Mouse (Mus musculus) lung, postnatal 0 days (tissue): ENCODE measurements around the gene Rab35. TPM values are rescaled to one million over a fixed set of nuclear protein-coding genes. Genes with fewer than 3 reads are reported as not detected.

Source experiments
- ATAC-seq: fragments of 200-750 bp; cut with Nextera tagmentation; 2 replicates; pipeline ENCODE4 v1.8.0; 2017; ENCODE audit warnings: moderate library complexity
- DNase-seq: peaks from one replicate; pipeline ENCODE4 v3.0.0-alpha.2; 2016; ENCODE audit warnings: low spot score
- H3K27ac ChIP-seq: fragments of 300-500 bp; sonication (generic); 2 replicates; pipeline ENCODE4 v1.5.1; 2014; ENCODE audit warnings: antibody characterized with exemption, mild to moderate bottlenecking, low read length, mixed read lengths
- H3K27me3 ChIP-seq: fragments of 300-500 bp; sonication (generic); replicated peaks from 2 replicates; pipeline ENCODE4 v1.6.1; 2014; ENCODE audit warnings: low read length, mixed read lengths; ENCODE audit not compliant: insufficient read depth
- H3K36me3 ChIP-seq: fragments of 300-500 bp; sonication (generic); 2 replicates; pipeline ENCODE4 v1.6.1; 2014; ENCODE audit warnings: low read length, mixed read lengths; ENCODE audit not compliant: insufficient read depth
- H3K4me1 ChIP-seq: fragments of 300-500 bp; sonication (generic); 2 replicates; pipeline ENCODE4 v1.6.1; 2014; ENCODE audit warnings: antibody characterized with exemption, low read depth, low read length, mixed read lengths; ENCODE audit not compliant: insufficient read depth
- H3K4me2 ChIP-seq: fragments of 300-500 bp; sonication (generic); replicated peaks from 2 replicates; pipeline ENCODE4 v1.6.1; 2014; ENCODE audit warnings: low read depth, mild to moderate bottlenecking, low read length, moderate library complexity, mixed read lengths
- H3K4me3 ChIP-seq: fragments of 300-500 bp; sonication (generic); 2 replicates; pipeline ENCODE4 v1.5.1; 2014; ENCODE audit warnings: low read depth, low read length
- H3K9ac ChIP-seq: fragments of 300-500 bp; sonication (generic); replicated peaks from 2 replicates; pipeline ENCODE4 v1.6.1; 2014; ENCODE audit warnings: low read depth, mild to moderate bottlenecking
- H3K9me3 ChIP-seq: fragments of 300-500 bp; sonication (generic); 2 replicates; pipeline ENCODE4 v1.6.1; 2016; ENCODE audit warnings: low read length, mixed read lengths
- CTCF ChIP-seq: IDR thresholded peaks from 2 replicates; pipeline ENCODE4 v1.5.1; 2016; ENCODE audit warnings: antibody characterized with exemption, mild to moderate bottlenecking
- EP300 ChIP-seq: IDR thresholded peaks from 2 replicates; pipeline ENCODE4 v1.6.1; 2016; ENCODE audit warnings: antibody characterized with exemption, mild to moderate bottlenecking, control low read depth
- WGBS: fragments of 180-500 bp; shearing (Covaris S2); extraction: QIAGEN DNeasy Blood & Tissue Kit; methylation state at CpG from one replicate; pipeline ENCODE4 v1.1.7; 2014; 5-methylcytosine and 5-hydroxymethylcytosine counted together
- polyA plus RNA-seq: library from polyadenylated mRNA; unstranded; fragments of >200 nt; fragmentation: Nextera tagmentation; extraction: Ambion mirVana; gene quantifications from 2 replicates; pipeline ENCODE4 v1.2.1, GENCODE M21; 2015

The Rab35 gene
- polyA plus RNA-seq, 1 experiment from 2014 or later, result 19.5 TPM

- Histone ChIP-seq H3K9ac (no peak overlapping the region), H3K36me3 (no peaks in the 10 kb centered on the region), H3K27me3 (no peaks in the 10 kb centered on the region), H3K4me1 (peaks cover 13% of the 10 kb centered on the region; the same call in 1 of the 2 replicates), H3K27ac (no peak overlapping the region), H3K9me3 (no peaks in the 10 kb centered on the region), H3K4me2 (peak overlapping the region; percentile 88), H3K4me3 (peak overlapping the region; percentile 86)
- DNase-seq (no peak), ATAC-seq (no peak)
- TF ChIP-seq CTCF, result no peak
- no peak for TF ChIP-seq EP300
- WGBS, result 19% methylated on average over 4 of the region's 4 CpGs
Observed at GRCm38 (mm10) chr5:115633060-115633459, 1.4 kb downstream of the Rab35 start.

GRCm38 (mm10) chr5:115634046-115634445 is 2.3 kb downstream of the Rab35 start:
- no peak for TF ChIP-seq CTCF
- TF ChIP-seq EP300, result no peak
- no peak for ATAC-seq
- H3K36me3 ChIP-seq, result peaks cover 7% of the 10 kb centered on the region; the same call in 1 of the 2 replicates
- peaks cover 13% of the 10 kb centered on the region; the same call in 1 of the 2 replicates for H3K4me1 ChIP-seq
- H3K4me3 ChIP-seq, result no peak overlapping the region
- no peak for DNase-seq
- H3K27ac ChIP-seq, result no peak overlapping the region
- H3K9ac ChIP-seq, result no peak overlapping the region
- 82% methylated on average over 8 of the region's 8 CpGs for WGBS
- no peaks in the 10 kb centered on the region for H3K27me3 ChIP-seq
- no peaks in the 10 kb centered on the region for H3K9me3 ChIP-seq
- no peak overlapping the region for H3K4me2 ChIP-seq

- Histone ChIP-seq H3K36me3 (peaks cover 18% of the 10 kb centered on the region; the same call in 1 of the 2 replicates), H3K9me3 (no peaks in the 10 kb centered on the region), H3K9ac (no peak overlapping the region), H3K4me2 (no peak overlapping the region), H3K27ac (no peak overlapping the region), H3K27me3 (no peaks in the 10 kb centered on the region), H3K4me1 (peaks cover 13% of the 10 kb centered on the region; the same call in 1 of the 2 replicates), H3K4me3 (no peak overlapping the region)
- ATAC-seq (no peak), DNase-seq (peak; percentile 31)
- WGBS, result 51% methylated on average over 6 of the region's 6 CpGs
- TF ChIP-seq EP300 (no peak), CTCF (no peak)
Observed at GRCm38 (mm10) chr5:115635536-115635935, 3.8 kb downstream of the Rab35 start.

- peak; percentile 52 for ATAC-seq
- H3K4me1 ChIP-seq, result no peaks in the 10 kb centered on the region
- DNase-seq, result peak; percentile 25
- 62% methylated on average over 9 of the region's 9 CpGs for WGBS
- TF ChIP-seq CTCF (peak; percentile 51), EP300 (no peak)
- no peak overlapping the region for H3K27ac ChIP-seq
- H3K9me3 ChIP-seq, result no peaks in the 10 kb centered on the region
- no peak overlapping the region for H3K4me2 ChIP-seq
- no peaks in the 10 kb centered on the region for H3K27me3 ChIP-seq
- H3K9ac ChIP-seq, result no peak overlapping the region
- peaks cover 26% of the 10 kb centered on the region; the same call in 1 of the 2 replicates for H3K36me3 ChIP-seq
- no peak overlapping the region for H3K4me3 ChIP-seq
Observed at GRCm38 (mm10) chr5:115644192-115644591, 12.5 kb downstream of the Rab35 start.

- H3K4me2 ChIP-seq, result no peak overlapping the region
- no peak overlapping the region for H3K9ac ChIP-seq
Observed at GRCm38 (mm10) chr5:115648876-115649275, 17.2 kb downstream of the Rab35 start.

GRCm38 (mm10) chr5:115649699-115650098 is 18.0 kb downstream of the Rab35 start:
- DNase-seq (no peak), ATAC-seq (no peak)
- no peak for TF ChIP-seq EP300
- TF ChIP-seq CTCF, result no peak
- 0 out of 2 replicates have a peak, but pooled peaks cover 6% of the 10 kb centered on the region for H3K36me3 ChIP-seq
- 84% methylated on average over 8 of the region's 8 CpGs for WGBS
- H3K4me3 ChIP-seq, result no peak overlapping the region
- H3K4me2 ChIP-seq, result no peak overlapping the region
- H3K27me3 ChIP-seq, result no peaks in the 10 kb centered on the region
- H3K9ac ChIP-seq, result no peak overlapping the region
- peaks cover 8% of the 10 kb centered on the region; the same call in 1 of the 2 replicates for H3K4me1 ChIP-seq
- no peak overlapping the region for H3K27ac ChIP-seq
- no peaks in the 10 kb centered on the region for H3K9me3 ChIP-seq

More at GRCm38 (mm10) chr5:115648876-115649275, 17.2 kb downstream of the Rab35 start:
- H3K36me3 ChIP-seq, result 0 out of 2 replicates have a peak, but pooled peaks cover 8% of the 10 kb centered on the region
- ATAC-seq, result no peak
- H3K4me3 ChIP-seq, result no peak overlapping the region
- H3K27ac ChIP-seq, result no peak overlapping the region
- H3K27me3 ChIP-seq, result no peaks in the 10 kb centered on the region
- peaks cover 8% of the 10 kb centered on the region; the same call in 1 of the 2 replicates for H3K4me1 ChIP-seq
- no peak for DNase-seq
- WGBS, result 69% methylated on average over 3 of the region's 3 CpGs
- H3K9me3 ChIP-seq, result no peaks in the 10 kb centered on the region
- TF ChIP-seq EP300, result no peak
- TF ChIP-seq CTCF, result no peak

GRCm38 (mm10) chr5:115650885-115651284 is 19.2 kb downstream of the Rab35 start:
- Histone ChIP-seq H3K9ac (no peak overlapping the region), H3K27ac (no peak overlapping the region), H3K4me3 (no peak overlapping the region), H3K27me3 (no peaks in the 10 kb centered on the region), H3K9me3 (no peaks in the 10 kb centered on the region), H3K4me2 (no peak overlapping the region), H3K36me3 (0 out of 2 replicates have a peak, but pooled peaks cover 5% of the 10 kb centered on the region), H3K4me1 (peaks cover 8% of the 10 kb centered on the region; the same call in 1 of the 2 replicates)
- 87% methylated on average over 10 of the region's 10 CpGs for WGBS
- no peak for DNase-seq
- ATAC-seq, result no peak
- no peak for TF ChIP-seq CTCF
- TF ChIP-seq EP300, result no peak
